Mouse (Mus musculus) layer of hippocampus, adult 9-11 months (tissue): ENCODE data around the gene Zbed4.
"Not testable (repeated sequence)": the region's sequence is repeated elsewhere in the genome, so short reads cannot be mapped to it uniquely, and the experiment has no call there.

Experiments
- DNase-seq: peaks from one replicate; pipeline ENCODE4 v3.0.0; 2022

The Zbed4 gene

DNA sequence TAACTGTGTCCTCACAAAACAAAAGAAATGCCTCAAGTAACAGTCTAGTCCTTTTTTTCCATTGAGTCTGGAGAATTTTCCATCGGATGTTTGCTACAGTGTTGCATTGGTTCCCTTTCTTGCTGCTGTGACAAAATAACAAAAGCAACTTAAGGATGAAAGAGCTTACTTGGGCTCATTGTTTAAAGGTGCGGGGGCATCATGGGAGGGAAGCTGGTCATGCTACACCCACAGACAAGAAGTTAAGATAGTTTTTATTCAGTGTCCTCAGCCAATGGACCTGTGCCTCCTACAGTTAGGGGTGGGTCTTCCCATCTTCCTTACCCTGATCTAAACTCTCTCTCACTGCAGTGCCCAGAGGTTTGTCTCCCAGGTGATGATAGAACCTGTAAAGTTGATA is 13.0 kb upstream of the Zbed4 start:
- DNase-seq: no peak

DNA sequence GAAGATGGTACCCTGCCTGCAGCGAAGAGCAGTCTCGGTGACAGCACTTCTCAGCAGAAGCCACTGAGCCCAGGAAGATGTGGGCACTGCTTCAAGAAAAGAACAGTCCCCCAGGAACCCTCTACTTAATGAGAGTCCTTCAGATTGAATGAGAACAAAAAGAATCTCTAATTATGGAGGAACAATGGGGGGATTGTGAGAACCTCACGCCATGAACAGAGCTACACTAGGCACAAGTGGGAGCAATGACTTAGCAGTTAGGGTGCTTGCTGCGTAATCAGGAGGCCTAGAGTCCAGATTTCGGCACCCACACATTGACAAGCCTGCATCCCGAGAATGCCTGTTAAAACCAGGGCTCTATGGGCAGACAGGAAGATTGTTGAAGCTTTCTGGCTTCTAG is 10.1 kb upstream of the Zbed4 start:
- no peak for DNase-seq

GRCm38 (mm10) chr15:88743371-88743770 is 8.1 kb upstream of the Zbed4 start:
- not testable (repeated sequence) for DNase-seq

DNA sequence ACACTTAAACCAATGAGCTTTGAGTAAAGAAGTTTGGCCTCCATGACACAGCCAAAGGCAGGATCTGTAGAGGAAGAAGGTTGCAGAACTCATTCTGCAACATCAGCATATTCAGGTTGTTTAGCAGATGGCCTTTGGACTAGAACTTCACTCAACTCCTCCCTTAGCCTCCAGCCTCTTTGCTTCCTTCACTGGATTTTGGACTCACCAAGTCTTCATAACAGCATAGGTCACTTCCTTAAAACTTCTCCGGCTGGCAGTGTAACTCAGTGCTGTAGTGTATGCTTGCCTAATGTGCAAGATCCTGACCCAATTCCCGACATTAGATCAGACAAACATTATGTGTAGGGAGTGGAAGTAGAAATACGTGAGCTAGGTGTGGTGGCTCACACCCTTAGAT is 6.1 kb upstream of the Zbed4 start:
- DNase-seq: no peak

- DNase-seq: no peak
Measured at GRCm38 (mm10) chr15:88745926-88746325, 5.5 kb upstream of the Zbed4 start.

- not testable (repeated sequence) for DNase-seq
Measured at GRCm38 (mm10) chr15:88749617-88750016, 1.8 kb upstream of the Zbed4 start.

GRCm38 (mm10) chr15:88750032-88750431 is 1.4 kb upstream of the Zbed4 start:
- no peak for DNase-seq

DNA sequence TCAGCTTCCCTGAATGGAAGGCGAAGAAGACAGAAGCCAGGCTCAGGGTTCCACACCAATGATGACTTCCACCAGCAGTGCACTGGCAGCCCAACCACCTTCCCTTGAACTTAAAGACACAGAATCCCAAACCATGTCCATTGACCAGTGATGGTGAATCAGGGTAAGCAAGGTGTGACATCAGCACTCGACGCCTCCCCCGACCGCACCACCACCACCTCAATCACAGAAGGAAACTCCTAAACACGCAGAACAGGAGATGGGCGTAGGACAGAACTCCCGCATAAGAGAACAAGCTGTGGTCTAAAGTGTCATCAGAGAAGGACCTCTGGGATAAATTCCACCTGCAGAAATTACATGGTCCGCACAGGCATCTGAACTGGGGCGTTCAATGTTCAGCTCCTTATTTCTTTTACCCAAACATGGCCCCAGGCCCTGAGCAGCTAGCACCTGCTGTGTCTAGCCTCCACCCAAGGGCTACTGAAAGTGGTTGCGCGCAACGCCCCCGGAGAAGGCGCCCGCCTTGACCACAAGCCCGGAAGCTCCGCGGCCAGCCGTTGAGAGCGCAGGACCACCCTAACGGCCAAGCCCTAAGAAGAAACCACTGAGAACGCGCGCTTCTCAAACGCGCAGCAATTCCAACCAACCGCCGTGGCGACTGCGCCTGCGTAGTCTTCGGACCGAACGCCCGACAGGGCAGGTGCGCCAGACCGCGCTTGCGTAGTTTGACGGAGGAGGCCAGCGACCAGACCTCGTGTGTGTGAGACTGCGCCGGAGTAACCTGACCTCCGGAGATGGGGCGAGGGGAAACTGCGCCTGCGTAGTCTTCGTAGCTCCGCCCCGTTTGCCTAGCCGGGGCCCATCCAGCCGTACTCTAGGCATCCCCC is 540 bp upstream of the Zbed4 start:
- DNase-seq: peak; percentile 99

- DNase-seq: no peak
Measured at GRCm38 (mm10) chr15:88752403-88752733, 908 bp downstream of the Zbed4 start.

DNA sequence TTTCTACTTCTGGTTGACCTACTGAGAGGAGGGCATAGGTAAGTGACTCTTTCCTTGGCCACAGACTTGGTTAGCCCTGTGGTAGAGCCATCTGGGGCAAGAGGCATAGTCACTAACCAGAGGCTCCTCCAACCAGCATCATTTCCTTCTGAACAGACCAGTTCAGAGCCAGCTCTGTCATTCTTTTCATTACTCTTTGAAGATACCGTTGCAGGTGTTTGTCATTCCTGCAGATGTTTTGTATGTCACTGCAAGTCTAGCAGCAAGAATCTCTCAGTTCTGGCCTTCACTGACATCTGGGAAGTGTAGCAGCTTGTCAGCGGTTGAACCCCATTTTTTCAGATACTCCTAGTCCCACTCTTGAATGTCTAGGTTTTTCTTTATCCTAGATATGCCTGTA is 3.4 kb downstream of the Zbed4 start:
- no peak for DNase-seq

DNA sequence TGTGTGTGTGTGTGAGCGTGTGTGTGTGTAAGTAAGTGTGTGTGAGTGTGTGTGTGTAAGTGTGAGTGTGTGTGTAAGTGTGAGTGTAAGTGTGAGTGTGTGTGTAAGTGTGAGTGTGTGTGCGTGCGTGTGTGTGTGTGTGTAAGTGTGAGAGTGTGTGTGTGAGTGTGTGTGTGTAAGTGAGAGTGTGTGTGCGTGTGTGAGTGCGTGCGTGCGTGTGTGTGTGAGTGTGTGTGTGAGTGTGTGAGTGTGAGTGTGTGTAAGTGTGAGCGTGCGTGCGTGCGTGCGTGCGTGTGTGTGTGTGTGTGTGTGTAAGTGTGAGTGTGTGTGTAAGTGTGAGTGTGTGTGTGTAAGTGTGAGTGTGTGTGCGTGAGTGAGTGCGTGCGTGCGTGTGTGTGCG is 4.3 kb downstream of the Zbed4 start:
- no peak for DNase-seq

DNA sequence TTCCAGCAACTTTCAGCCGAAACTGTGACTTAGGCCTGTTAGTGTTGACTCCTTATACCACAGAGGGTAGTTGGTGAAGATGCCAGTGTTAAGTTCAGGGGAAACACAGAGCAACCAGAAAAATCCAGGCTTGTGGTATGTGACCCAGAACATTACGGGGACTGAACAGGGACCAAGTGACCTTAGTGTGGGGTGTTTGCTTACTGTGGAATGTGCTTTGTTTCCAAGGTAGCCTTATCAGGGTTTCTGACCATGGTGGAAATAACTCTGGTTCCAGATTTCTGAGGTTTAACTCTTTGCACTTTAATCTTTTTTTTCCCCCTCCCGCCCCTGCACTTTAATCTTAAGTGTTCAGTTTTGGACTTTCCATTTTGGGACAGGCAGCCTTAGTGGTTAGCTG is 6.6 kb downstream of the Zbed4 start:
- no peak for DNase-seq

DNA sequence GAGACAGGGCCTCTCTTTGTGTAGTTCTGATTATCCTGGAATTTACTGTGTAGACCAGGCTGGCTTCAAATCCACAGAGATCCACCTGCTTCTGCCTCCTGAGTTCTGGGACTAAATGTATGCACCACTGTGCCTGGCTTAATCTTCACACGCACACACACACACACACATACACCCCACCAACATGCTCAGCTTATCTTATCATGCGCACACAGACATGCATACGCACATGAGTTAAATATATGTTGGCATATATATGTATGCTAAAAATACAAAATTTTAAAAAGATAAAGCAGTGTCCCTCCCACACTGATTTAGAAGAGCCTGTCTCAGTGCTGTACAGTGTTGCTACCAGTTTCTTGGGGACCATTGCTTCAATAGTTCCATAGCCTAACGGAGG is 10.1 kb downstream of the Zbed4 start:
- DNase-seq: no peak

DNA sequence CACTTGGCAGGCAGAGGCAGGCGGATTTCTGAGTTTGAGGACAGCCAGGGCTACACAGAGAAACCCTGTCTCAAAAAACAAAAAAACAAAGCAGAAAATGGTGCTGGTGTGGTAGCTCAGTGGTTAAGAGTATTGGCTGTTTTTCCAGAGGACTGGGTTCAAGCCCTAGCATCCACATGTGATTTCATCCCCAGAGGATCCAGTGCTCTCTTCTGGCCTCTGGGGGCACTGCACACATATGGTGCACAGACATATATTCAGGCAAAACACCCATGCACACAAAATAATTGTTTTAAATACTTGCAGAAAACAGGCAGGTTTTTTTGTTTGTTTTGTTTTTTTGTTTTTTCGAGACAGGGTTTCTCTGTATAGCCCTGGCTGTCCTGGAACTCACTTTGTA is 14.7 kb downstream of the Zbed4 start:
- DNase-seq: not testable (repeated sequence)

- no peak for DNase-seq
Measured at GRCm38 (mm10) chr15:88768537-88768936, 17.1 kb downstream of the Zbed4 start.

GRCm38 (mm10) chr15:88774630-88775029 is 23.2 kb downstream of the Zbed4 start:
- not testable (repeated sequence) for DNase-seq

DNA sequence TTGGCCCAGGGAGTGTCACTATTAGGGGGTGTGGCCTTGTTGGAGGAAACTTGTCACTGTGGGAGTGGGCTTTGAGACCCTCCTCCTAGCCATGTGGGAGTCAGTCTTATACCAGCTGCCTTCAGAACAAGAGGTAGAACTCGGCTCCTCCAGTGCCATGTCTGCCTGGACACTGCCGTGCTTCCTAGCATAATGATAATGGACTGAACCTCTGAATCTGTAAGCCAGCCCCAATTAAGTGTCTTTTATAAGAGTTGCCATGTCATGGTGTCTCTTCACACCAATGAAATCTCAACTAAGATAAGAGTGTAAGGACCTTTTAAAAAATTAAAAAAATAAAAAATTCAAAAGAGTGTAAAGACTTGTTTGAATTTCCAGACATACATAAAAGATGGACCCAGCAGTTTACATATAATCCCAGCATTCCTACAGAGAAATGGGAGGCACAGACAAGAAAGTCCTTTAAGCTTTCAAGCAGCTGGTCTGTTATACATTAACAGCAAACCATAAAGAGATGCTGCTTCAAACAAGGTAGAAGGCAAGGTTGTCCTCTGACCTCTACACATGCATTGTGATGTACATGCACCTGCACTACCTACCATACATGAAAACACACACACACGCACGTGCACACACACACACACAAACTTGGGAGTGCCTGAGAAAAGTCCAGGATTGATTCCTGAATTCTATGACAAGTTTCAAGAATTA is 40.8 kb downstream of the Zbed4 start:
- DNase-seq: no peak

GRCm38 (mm10) chr15:88794729-88795128 is 43.3 kb downstream of the Zbed4 start:
- DNase-seq: not testable (repeated sequence)

DNA sequence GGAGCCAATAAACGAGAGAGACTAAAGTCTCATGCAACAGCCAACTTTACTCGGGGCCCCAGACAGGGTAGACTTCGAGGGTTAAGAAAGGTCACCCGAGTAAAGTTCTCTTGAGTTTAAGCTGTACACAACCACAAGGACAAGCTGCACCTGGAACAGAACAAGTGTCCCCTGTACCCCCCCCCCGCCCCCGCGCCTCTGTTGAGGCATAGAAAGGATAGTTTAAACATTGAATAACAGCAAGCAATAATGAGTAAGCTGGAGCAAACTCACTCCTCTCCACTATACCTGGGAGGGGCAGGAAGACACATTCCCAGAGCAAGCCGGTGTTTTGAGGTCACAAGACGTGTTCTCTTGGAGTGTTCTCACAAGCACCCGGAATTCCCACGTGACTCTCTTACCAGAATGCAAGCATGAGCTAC is 48.5 kb downstream of the Zbed4 start:
- no peak for DNase-seq

DNA sequence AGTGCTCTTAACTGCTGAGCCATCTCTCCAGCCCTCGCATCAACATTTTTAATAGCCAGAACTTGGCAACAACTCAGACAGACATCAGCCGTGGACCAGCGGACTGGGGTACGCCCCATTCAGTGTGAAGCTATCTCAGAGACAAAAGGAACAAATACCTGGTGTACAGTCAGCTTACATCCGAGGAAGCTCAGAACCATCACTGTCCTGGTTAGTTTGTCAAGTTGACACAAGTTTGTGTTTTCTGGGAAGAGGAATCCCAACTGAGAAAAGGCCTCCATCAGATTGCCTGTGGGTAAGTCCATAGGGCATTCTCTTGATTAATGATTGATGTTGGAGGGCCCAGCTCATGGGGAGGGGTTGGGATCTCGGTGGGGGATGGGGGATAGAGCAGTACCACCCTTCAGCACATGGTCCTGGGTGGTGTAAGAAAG is 49.5 kb downstream of the Zbed4 start:
- DNase-seq: no peak

GRCm38 (mm10) chr15:88801903-88802302 is 50.4 kb downstream of the Zbed4 start:
- no peak for DNase-seq

DNA sequence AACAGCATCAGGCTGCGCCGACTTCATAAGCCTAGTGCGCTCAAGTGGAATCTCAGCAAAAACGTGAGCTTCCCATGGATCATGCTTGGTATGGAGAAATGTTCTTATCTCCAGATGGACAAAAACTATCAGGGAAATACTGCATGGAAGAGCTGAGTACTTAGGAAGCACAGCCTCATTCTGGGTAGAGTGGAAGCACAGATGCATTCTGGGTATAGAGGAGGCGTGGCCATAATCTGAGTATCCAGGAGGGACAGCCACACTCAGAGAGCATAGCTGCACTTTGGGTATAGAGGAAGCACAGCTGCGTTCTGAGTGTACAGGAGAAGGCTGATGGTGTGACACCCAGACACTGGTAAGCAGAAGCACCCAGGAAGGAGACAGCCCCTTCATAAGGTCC is 50.9 kb downstream of the Zbed4 start:
- no peak for DNase-seq

- DNase-seq: no peak
Measured at GRCm38 (mm10) chr15:88808121-88808520, 56.7 kb downstream of the Zbed4 start.

- DNase-seq: no peak
Measured at GRCm38 (mm10) chr15:88810369-88810768, 58.9 kb downstream of the Zbed4 start.
